Mouse (Mus musculus): Measurements from ENCODE around the gene Lrmp.
"Not testable (repeated sequence)": the region's sequence is repeated elsewhere in the genome, so short reads cannot be mapped to it uniquely, and the experiment has no call there.

Gene Lrmp

DNA sequence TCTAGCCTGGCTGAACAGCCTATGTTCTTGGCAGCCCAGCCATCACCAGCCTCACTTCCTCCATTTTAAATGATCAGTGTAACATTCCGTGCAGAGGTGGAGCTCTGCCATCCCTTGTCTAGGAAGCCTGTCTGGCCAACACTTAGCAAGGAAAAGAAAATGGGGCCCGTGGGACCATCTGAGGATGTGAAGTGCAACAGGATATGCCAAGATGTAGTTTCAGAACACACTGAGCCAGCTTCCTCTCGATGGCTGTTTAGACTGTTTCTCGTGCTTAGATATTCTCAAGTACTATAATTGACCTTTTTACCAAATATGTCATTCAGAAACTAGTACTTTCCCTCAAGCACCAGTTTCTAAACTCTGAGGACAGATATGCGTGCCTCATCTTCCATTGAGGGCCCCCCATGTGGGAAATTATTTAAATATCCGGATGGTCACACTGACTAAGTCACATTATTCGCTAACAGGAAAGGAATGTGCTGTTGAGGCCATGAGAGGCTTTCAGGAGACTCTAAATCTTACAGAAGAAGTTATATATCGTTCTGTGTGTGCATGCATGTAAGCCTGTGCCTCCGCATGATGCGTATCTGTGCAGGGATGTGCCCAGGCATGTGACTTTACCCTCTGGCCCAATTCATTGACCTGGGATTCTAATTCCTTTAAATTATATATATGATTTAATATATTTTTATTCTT lies 11.1 kb upstream of the Lrmp start:
- no peak for DNase-seq (ENCODE audit: low spot score in 2 of 2)

DNA sequence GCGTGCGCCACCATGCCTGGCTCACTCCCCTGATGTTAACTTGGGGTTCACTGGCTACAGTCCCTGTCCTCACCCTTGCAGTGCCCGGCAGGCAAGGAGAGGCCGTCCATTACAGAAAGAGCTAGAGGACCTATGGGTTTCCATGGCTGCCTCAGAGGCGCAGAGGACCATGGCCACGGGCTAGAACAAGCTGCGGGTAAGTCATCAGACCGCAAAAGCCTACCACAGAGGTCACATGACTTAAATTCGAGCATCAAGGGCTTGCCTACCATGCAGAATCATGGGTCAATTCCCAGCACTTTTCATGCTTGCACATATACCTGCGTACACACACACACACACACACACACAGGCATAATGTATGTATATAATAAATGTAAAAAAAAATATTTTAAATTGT lies 10.0 kb upstream of the Lrmp start:
- DNase-seq (ENCODE audit: low spot score in 2 of 2): no peak

DNA sequence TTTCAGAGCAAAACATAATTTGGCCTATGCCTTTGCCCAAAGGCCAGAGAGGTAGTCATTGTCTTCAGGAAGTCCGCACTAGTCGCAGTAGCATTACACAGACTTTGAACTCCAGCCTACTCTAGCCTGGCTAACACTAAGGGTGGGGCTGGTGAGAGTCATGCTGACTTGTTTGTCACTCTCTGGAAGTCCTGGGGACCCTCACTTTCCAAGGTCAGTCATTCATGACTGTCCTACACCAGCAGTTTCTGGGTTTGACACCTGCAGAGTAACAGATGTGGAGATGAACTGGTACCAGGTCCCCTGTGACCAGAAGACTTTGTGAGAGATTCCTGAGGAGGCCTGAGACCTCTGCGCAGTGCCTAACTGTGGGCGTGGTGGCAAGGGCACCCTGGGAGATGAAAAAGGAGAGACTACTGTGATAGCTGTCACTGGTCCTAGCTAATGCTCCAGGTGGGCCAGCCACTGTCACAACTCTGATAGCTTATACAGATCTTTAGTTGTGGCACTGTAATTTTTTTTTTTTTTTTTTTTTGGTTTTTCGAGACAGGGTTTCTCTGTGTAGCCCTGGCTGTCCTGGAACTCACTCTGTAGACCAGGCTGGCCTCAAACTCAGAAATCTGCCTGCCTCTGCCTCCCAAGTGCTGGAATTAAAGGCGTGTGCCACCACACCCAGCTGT lies 9.2 kb upstream of the Lrmp start:
- no peak for DNase-seq (ENCODE audit: low spot score in 2 of 2)

DNA sequence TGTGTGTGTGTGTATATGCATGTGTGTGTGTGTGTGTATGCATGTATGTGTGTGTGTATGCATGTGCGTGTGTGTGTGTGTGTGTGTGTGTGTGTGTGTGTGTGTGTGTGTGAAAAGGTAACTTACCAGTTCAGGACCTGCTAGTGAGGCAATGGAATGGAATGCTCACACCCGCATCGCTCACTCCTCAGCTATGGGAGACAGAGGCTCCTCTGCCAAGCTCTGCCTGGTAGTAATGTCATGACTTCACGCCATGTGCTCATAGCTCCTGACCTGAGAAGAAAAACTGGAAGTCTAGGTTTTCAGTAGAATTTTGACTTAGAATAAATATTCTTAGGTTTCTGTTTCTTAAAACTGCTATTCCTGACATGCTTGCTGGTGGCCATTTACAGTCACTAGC lies 4.7 kb upstream of the Lrmp start:
- no peak for DNase-seq (ENCODE audit: low spot score in 2 of 2)

DNA sequence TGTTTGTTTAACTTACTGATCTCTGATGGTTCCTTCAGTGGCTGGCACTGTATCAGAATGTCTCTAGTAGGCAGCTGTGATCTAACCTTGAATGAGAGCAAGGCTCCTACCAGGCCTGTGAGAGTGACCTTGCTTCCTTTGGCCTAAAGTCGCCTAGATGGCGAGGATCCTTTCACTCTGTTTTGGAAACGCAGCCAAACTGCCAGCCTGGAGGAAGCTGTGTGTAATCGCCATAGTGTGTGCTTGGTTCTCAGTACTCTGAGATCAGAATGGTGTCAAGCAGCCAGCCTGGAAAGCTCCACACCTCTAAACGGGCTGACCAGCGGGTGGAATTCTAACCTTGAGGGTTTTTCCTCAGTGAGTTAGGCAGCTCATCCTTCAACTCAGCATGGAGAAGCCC lies 2.6 kb upstream of the Lrmp start:
- no peak for DNase-seq (ENCODE audit: low spot score in 2 of 2)

DNA sequence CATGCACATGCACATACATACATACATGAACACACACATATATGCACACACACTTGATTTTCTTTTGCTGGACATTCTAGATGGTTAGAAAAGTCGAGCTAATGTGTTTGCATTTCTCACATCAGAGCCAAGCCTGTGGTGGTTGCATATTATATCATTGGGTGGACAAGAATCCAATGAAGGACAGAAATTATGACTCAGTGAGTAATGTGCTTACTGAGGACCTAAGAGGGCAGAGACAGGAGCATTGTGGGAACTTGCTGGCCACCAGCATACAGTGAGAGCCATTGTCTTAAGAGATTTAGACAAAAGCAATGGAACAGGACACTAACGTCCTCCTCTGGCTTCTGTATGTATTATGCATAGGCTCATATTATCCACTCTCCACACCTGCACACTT lies 892 bp upstream of the Lrmp start:
- DNase-seq (ENCODE audit: low spot score in 2 of 2): no peak

DNA sequence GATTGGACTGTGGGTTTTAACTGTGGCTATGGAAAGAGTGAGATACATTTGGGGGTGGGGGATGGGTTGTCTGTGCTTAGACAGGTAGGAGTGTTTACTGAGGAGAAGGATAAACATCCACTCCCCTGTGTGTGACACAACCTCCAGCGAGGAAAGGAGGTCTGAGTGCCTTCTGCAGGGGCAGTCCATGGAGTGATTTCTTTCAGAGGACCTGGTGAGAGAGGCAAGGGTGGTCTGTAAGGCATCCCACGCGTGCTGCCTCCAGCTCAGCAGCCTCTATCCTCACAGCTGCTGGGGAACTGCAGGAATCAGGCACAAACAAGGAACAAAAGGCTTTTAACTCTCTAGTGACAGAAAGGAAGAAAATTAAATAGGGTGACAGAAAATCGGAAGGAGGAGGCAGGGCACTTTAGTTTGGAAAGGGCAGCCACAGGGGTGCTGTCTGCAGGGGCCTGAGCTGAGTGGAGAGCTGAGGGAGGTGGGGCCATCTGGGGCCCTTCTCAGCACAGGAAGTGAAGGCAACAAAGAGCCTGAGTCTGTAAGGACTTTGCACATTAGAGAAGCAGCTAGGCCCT lies 732 bp downstream of the Lrmp start:
- no peak for DNase-seq (ENCODE audit: low spot score in 2 of 2)

DNA sequence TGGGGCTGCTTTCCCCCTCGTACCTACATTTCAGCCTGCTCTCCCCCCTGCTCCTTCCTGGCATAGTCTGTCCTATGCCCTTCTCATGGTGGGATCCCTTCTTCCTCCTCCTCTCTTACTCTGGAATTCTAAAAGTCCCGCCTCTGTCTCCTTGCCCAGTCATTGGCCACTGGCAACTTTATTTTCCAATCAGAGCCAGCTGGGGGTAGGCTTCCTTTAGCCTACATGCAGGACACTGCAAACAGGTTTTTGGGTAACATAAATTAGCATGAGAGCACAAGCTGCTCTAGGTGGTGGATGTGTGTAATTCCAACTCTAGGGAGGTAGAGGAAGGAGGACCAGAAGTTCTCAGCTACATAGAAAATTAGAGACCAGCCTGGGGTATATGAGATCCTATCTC lies 4.6 kb downstream of the Lrmp start:
- DNase-seq (ENCODE audit: low spot score in 2 of 2): no peak

DNA sequence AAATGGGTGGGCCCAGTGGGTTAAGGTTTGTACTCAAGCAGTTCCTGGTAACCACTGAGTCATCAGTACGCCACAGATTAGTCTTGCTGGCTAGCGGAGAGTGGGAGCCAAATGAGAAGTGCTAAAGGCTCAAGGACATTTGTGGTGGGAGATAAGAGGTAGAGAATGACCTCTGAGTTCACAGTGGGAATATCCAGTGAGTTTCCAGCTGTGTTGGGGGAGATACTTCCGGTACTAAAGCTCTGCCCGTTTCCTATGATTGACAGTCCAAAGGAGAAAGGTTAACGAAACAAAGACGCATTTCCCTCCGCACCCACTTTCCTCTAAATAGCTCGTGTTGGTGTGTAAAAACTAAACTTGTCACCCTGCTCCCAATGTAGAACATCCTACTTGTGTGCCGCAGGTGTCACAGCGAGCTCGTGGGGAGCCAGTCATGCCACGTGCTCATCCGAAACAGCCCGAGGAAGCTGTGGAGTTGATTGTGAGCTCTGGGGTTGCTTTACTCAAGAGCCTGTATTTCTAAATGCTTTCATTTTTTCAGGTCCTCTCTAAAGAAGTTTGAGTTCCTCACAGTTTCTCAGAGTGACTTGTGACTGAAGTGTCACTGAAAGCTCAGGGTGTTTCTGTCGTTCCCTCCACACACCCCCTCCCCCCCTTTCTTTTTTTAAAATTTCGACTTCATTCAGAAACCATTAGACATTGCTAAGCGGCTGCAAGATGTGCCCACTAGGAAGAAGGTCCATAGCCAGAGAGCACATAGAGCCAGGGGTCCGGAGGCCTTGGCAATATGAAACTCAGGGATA lies 5.5 kb downstream of the Lrmp start:
- no peak for DNase-seq (ENCODE audit: low spot score in 2 of 2)

DNA sequence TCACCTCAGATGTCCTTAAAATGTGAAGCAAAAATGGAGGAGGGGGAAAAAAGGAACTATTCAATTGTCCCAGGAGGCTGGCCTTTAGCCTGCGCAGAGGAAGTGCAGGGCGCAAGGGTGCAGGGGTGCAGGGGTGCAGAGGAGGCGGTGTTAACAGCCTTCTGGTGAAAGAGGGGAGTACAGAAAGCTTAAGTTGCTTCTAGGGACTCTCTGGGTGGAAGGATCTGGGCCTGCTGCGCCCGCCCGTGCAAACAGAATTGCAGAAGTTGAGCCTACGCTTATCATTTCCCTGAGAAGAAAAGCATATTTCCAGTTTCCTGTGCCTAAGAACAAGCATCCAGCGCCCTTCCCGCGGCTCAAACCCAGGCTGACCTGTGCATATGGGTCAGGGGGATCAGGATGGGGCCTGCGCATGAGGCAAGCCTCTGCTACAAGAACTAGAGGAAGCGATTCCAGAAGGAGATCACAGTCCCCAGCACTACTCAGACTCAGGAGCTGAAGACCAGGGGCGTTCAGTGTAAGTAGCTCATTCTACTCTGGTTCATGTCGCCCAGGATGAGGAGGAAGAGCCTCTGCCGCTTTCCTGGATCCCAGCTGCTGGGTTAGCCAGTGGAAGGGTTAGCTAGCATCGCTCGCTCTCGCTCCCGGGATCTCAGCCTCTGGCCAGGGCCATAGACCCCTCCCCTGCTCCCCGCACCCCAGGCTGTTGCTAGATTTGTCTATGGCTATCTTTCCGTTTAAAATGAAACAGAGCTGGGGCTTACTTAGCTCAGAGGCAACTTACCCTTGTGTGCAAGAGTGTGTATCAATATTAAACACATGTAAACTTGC lies 6.4 kb downstream of the Lrmp start:
- no peak for DNase-seq (ENCODE audit: low spot score in 2 of 2)

DNA sequence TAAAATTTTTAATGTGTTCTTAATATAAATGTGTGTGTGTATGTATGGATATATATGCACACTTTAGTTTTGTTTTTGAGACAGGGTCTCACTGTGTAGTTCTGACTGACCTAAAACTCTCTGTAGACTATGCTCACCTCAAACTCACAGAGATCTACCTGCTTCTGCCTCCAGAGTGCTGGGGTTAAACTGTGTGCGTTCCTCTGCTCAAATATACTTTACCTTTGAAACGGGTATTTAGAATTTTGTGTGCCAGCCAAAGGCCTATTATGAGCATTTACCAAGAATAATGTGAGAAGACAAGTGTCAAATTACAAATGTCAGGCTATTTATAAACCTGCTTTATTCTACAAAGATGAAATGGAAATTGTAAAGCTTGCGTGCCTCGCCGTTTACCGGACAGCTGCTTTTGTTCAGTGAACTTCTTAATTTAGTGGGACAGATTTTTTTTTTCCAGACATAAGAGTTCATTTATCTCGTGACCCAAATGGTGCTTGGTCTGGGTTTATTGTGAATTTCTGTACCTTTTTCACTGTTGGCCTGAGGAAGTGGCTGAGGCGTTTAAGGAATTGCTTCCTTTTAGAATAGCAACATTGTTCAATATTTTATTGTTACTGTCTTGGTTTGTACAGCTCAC lies 7.1 kb downstream of the Lrmp start:
- DNase-seq (ENCODE audit: low spot score in 2 of 2): no peak

DNA sequence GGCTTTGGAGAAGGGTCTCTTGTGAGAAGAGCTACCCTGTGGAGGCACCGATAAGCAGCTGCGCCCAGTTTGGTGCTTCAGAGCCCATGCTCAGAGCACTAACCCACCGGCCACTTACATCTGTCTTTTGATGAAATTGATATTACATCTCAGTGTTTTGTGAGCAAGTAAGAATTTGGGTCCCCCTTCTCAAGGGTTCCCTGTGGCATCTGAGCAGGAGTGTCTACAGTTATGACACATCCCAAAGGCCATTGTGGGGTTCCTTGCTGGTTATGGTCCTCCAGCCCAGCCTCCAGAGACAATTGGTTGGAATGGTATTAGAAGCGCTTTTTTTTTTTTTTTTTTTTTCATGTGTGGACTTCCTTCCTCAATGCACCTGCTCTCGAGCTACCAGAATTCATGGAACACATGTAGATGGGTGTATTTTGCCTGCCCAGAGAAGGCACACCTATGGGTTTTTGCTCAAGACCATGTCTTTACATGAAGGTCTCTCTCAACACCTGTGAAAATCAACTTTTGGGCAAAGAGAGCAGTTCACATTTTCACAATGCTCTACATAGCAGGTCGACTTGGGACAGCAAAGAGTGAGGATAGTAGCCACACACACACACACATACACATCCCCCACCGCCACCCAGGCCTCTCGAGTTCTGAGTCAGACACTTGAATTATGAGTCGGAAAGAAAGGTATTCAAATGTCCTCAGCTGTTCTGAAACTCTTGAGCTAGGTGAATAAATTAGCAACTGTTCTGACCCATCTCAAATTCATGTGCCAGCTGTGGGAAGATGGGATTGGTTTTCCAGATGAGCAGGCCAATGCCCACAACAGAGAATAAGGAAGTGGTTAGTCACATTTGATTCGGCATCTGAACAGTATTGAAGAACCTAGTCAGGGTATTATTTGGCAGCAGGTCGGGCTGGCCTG lies 7.9 kb downstream of the Lrmp start:
- no peak for DNase-seq (ENCODE audit: low spot score in 2 of 2)

DNA sequence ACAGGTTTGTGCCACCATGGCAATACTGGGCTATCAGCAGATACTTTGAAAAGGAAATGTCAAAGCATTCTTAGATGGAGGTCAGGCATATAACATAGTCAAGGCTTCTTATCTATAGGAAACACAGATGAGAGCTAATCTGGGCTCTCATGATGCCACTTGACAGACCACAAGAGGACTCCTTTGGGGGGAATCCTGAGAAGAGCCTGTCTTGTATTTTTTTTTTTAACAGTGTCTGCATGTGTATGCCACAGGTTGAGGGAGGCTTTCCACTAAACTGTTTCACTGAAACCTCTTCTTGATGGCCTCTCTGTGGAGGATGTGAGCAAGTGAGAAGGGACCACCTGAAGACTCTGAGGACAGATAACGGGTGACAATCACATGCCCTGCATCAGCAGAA lies 9.2 kb downstream of the Lrmp start:
- no peak for DNase-seq (ENCODE audit: low spot score in 2 of 2)

DNA sequence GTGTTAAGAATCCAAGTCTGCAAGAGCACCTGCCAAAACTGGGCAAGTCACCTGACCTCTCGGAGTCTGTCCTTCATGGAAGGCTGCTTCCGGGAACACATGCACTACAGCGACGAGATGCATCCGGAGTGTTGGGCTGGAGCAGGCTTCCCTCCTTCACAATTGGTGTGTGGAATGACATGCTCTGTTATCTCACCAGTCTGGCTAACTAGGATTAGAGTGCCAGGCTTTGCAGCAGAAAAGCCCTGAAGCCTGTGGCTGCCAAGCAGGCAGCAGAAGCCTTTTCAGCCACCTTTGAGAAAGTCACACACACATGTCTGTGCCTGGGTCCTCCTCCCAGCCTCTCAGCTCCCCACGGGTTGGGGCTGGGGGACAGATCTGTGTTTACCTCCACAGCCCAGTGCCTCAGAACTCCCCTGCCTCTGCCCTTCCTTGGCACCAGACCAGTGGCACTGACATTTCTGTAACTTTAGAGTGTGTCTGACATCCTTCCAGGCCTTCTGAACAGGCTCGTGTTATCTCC lies 10.2 kb downstream of the Lrmp start:
- DNase-seq (ENCODE audit: low spot score in 2 of 2): no peak

DNA sequence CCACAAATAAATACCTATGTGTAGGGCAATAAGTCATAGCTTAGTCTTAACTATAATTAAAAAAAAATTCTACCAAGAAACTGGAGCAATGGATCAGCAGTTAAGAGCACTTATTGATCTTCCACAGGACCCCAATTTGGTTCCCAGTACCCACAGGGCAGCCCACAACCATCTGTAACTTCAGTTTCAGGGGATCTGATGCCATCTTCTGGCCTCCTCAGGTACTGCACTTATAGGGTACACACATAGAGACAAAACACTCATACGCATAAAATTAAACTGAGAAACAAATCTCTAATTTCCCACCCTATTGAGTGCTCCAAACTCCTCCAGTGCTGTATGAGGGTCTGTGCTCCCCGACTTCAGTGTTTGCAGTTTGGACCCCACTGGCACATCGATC lies 12.2 kb downstream of the Lrmp start:
- no peak for DNase-seq (ENCODE audit: low spot score in 2 of 2)

DNA sequence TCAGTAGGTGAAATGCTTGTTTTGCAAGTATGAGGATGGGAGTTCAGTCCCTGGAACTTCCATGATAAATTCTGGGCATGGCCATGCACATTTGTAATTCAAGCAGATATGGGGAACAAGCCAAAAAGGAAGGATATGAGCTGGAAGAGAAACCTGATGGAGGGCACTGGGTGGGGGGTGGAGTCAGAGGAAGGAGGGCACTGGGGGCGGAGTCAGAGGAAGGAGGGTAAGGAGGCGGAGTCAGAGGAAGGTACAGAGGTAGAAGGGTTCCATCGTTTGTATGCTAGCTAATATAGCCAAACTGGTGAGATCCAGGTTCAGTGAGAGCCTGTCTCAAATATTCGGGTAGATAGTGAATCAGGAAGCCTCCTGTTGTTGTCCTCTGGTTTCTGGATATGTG lies 14.1 kb downstream of the Lrmp start:
- no peak for DNase-seq (ENCODE audit: low spot score in 2 of 2)

DNA sequence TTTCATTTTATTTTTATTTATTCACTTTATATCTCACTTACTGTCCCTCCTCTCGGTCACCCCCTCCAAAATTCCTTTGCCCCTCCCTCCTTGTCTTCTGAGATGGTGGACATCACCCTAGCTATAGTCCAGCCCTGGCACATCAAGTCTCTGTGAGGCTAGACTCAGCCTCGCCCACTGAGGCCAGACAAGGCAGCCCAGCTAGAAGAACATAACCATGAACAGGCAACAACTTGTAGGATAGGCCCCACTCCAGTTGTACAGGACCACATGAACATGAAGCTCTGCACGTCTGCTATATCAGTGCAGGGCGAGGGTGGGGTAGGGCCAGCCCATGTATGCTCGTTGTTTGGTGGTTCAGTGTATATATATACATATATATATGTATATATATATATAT lies 16.5 kb downstream of the Lrmp start:
- DNase-seq (ENCODE audit: low spot score in 2 of 2): no peak

DNA sequence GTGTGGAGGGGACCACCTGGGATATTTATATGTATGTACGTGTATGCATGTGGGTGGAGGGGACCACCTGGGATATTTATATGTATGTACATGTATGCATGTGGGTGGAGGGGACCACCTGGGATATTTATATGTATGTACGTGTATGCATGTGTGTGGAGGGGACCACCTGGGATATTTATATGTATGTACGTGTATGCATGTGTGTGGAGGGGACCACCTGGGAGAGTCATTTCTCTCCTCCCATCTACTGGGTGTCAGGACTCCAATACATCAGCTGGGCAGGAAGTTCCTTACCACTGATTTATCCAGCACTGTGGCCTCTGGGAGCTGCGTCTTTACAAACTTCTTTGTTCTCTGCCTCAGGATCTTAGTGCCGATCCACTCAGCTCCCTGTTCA lies 17.5 kb downstream of the Lrmp start:
- not testable (repeated sequence) for DNase-seq (ENCODE audit: low spot score in 2 of 2)

DNA sequence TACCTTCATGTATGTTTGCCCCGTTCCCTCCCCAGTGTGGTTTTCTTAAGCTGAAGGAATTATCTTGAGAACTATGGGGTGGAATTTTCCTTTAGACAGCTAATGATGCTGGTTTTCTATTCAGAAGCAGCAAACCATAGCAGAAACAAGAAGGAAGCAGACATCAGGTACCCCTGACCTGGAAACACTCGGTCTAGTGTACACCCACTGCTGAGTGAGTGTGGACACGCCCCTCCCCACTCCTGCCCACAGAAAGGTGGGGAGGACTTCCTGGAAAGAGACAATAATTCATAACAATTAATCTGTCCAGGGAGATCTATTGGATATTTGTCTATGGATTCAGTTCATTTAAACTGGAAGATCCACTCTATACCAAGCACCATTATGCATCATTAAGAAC lies 19.8 kb downstream of the Lrmp start:
- DNase-seq (ENCODE audit: low spot score in 2 of 2): no peak

DNA sequence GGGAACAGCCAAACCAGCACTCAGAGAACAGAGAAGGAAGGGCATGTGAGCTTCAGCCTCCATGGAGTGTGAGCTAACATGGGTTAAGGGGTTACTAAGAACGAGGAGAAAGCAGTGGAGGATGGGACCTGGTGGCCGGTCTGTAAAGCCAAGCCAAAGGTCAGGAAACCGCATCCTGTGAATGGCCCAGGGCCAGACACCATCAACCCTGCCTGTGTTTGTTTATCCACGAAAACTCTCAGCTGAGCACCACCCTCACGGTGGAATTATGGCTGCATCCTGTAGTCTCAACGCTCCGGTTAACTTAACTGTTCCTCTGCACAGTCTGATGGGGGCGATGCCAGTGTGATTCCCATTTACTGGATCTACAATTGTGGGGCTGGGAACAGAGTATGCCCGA lies 20.4 kb downstream of the Lrmp start:
- no peak for DNase-seq (ENCODE audit: low spot score in 2 of 2)

All from urinary bladder, adult 18-20 months (tissue).